ENCODE assay signal across 8 mouse cellular contexts in genomic region chr5:117240761-117241322, GRCm38 (mm10). TPM values are rescaled to one million over a fixed set of nuclear protein-coding genes. Genes with fewer than 3 reads are reported as not detected.
DNase-seq lines count a peak whose midpoint lies in the region; ATAC-seq and TF ChIP-seq lines count a peak whose summit lies in the region.

No protein-coding gene starts in this region.

- peak overlapping the region; percentile 72 for H3K9ac ChIP-seq in forebrain, embryonic 15.5 days (replicated peaks)
- peak overlapping the region; percentile 48 for H3K9ac ChIP-seq in intestine, embryonic 14.5 days (ENCODE audit: low read length)
- peak overlapping the region; percentile 44 for H3K9ac ChIP-seq in limb, embryonic 14.5 days (ENCODE audit: low read depth, low read length, severe bottlenecking)

- peak overlapping the region; percentile 54 for H3K4me2 ChIP-seq in forebrain, embryonic 15.5 days (replicated peaks)
- H3K4me2 ChIP-seq in intestine, embryonic 14.5 days (ENCODE audit: low read length) = peak overlapping the region; percentile 59
- H3K4me2 ChIP-seq in limb, embryonic 14.5 days (replicated peaks; ENCODE audit: low read depth, low read length, severe bottlenecking) = peak overlapping the region; percentile 77

- no peak for TF ChIP-seq POLR2A in limb, embryonic 14.5 days (IDR thresholded peaks at IDR 0.05; ENCODE audit: borderline replicate concordance, extremely low read depth, insufficient read depth, insufficient read length)

- no peaks in the 10 kb centered on the region for H3K27me3 ChIP-seq in forebrain, embryonic 15.5 days
- no peaks in the 10 kb centered on the region for H3K27me3 ChIP-seq in intestine, embryonic 14.5 days (replicated peaks; ENCODE audit: control insufficient read depth, insufficient read depth, low read length)
- peaks cover 7% of the 10 kb centered on the region; the same call in 1 of the 2 replicates for H3K27me3 ChIP-seq in limb, embryonic 14.5 days (ENCODE audit: control insufficient read depth, insufficient read depth, low read length)

- peak; percentile 15 for DNase-seq in adrenal gland, adult 2 months
- no peak for DNase-seq in adrenal gland, postnatal 4 days (ENCODE audit: low spot score in 2 of 2)
- peak; percentile 56 for DNase-seq in cerebellum, adult 11-12 months
- DNase-seq in intestine, embryonic 14.5 days (ENCODE audit: low spot score) = peak; percentile 70
- peak; percentile 8 for DNase-seq in limb, embryonic 14.5 days (ENCODE audit: low spot score)
- DNase-seq in right cerebral cortex, adult 18-20 months = peak; percentile 62
- DNase-seq in gastrocnemius, postnatal 10 days = no peak

- H3K4me1 ChIP-seq in forebrain, embryonic 15.5 days = peaks cover 26% of the 10 kb centered on the region
- peaks cover 8% of the 10 kb centered on the region for H3K4me1 ChIP-seq in intestine, embryonic 14.5 days (replicated peaks; ENCODE audit: control insufficient read depth, insufficient read depth, low read length)
- 0 out of 2 replicates have a peak, but pooled peaks cover 10% of the 10 kb centered on the region for H3K4me1 ChIP-seq in limb, embryonic 14.5 days (ENCODE audit: control insufficient read depth, insufficient read depth, low read length)

- no peaks in the 10 kb centered on the region for H3K9me3 ChIP-seq in forebrain, embryonic 15.5 days
- H3K9me3 ChIP-seq in intestine, embryonic 14.5 days (ENCODE audit: control insufficient read depth, low read length) = no peaks in the 10 kb centered on the region
- no peaks in the 10 kb centered on the region for H3K9me3 ChIP-seq in limb, embryonic 14.5 days (ENCODE audit: control insufficient read depth, low read length)

- WGBS in forebrain, embryonic 15.5 days = 3% methylated on average over 32 of the region's 32 CpGs
- 8% methylated on average over 32 of the region's 32 CpGs for WGBS in intestine, embryonic 14.5 days
- 9% methylated on average over 32 of the region's 32 CpGs for WGBS in limb, embryonic 14.5 days

- peak overlapping the region; percentile 89 for H3K27ac ChIP-seq in forebrain, embryonic 15.5 days (replicated peaks)
- H3K27ac ChIP-seq in intestine, embryonic 14.5 days (ENCODE audit: low read depth) = peak overlapping the region; percentile 75
- no peak overlapping the region for H3K27ac ChIP-seq in limb, embryonic 14.5 days (replicated peaks; ENCODE audit: low read depth, low read length)

- H3K4me3 ChIP-seq in forebrain, embryonic 15.5 days = peak overlapping the region; percentile 58
- H3K4me3 ChIP-seq in intestine, embryonic 14.5 days (ENCODE audit: low read depth, low read length) = peak overlapping the region; percentile 42
- peak overlapping the region; percentile 40 for H3K4me3 ChIP-seq in limb, embryonic 14.5 days (replicated peaks; ENCODE audit: low read length)

- H3K36me3 ChIP-seq in forebrain, embryonic 15.5 days = no peaks in the 10 kb centered on the region
- H3K36me3 ChIP-seq in intestine, embryonic 14.5 days (ENCODE audit: control insufficient read depth, insufficient read depth, low read length) = no peaks in the 10 kb centered on the region
- H3K36me3 ChIP-seq in limb, embryonic 14.5 days (ENCODE audit: control insufficient read depth, insufficient read depth, low read length) = no peaks in the 10 kb centered on the region

- peak; percentile 61 for ATAC-seq in forebrain, embryonic 15.5 days (replicated peaks)
- no peak for ATAC-seq in intestine, embryonic 14.5 days (replicated peaks; ENCODE audit: low FRiP score, low TSS enrichment, low read depth)
- ATAC-seq in limb, embryonic 14.5 days (ENCODE audit: low FRiP score, low read depth) = no peak

RNA-seq across cellular contexts. Expression of gene Pebp1, which starts 46.6 kb away (rescaled TPM):
- 1,000 to 10,000 TPM; 1,220 to 1,287 TPM for total RNA-seq in adrenal gland, adult 2 months (2021)
- 2,538 and 3,200 TPM in 2 replicates for polyA plus RNA-seq in adrenal gland, adult 2 months (2012; rRNA removed)
- total RNA-seq in adrenal gland, postnatal 4 days (2021) = 1,000 to 10,000 TPM in 1 of 2 experiments, 100 to 1,000 TPM in 1; 992 to 1,042 TPM
- 1,178 and 1,180 TPM in 2 replicates for polyA plus RNA-seq in forebrain, embryonic 15.5 days (2015; fragmentation: Nextera tagmentation; extraction: Ambion mirVana)
- 747 and 803 TPM in 2 replicates for polyA plus RNA-seq in intestine, embryonic 14.5 days (2014; fragmentation: Nextera tagmentation; extraction: Ambion mirVana)
- 547 and 736 TPM in 2 replicates for polyA plus RNA-seq in limb, embryonic 14.5 days (2012; rRNA removed)
- 706 and 740 TPM in 2 replicates for polyA plus RNA-seq in limb, embryonic 14.5 days (2014; fragmentation: Nextera tagmentation; extraction: Ambion mirVana)
- total RNA-seq in gastrocnemius, postnatal 10 days (2021) = 100 to 1,000 TPM; 307 to 317 TPM

Comparison
In these comparisons a context has a peak if more than half of its experiments do, and no peak if none do; other contexts are left out.
1. DNase-seq: peak in adrenal gland, adult 2 months (single experiment), cerebellum, adult 11-12 months (single experiment), intestine, embryonic 14.5 days (single experiment), limb, embryonic 14.5 days (single experiment) and right cerebral cortex, adult 18-20 months (single experiment); none in adrenal gland, postnatal 4 days (0 of 2) and gastrocnemius, postnatal 10 days (single experiment).
2. Peak in every context shown above with its lines, with median percentiles within 50 percentile points of each other: H3K4me2 ChIP-seq, H3K4me3 ChIP-seq and H3K9ac ChIP-seq.